Mouse (Mus musculus): ENCODE results near the gene Olfr1251. TPM values are rescaled to one million over a fixed set of nuclear protein-coding genes. Genes with fewer than 3 reads are reported as not detected.
"Not testable (repeated sequence)": the region's sequence is repeated elsewhere in the genome, so short reads cannot be mapped to it uniquely, and the experiment has no call there.

Gene Olfr1251
- polyA plus RNA-seq (2015; fragmentation: Nextera tagmentation; extraction: Ambion mirVana) = not detected in 2 replicates

DNA sequence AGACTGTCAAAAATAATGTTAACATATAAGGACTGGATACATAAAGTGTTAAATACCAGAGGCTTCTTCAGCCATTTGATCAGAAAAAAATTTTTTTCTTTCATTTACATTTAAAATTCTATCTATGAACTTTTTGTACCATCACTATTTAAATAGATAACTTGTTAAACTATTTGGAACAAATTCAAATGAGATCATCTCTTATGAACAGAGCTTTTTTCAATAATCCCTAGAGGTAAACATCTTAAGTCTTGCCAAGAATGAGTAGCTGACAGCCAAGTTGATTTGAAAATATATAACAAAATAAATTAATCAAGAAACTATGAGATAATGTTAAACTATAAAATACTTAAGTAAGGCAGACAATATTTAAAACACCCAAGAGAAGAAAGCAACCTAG is at the start of gene Olfr1251:
Gene Olfr1251, minus strand, starts transcription at position 101 of the 400 bp plus-strand sequence.
- Histone ChIP-seq H3K9me3 (ENCODE audit: control insufficient read depth, low read length) (no peaks in the 10 kb centered on the region), H3K4me1 (ENCODE audit: control insufficient read depth, insufficient read depth, low read length) (no peaks in the 10 kb centered on the region), H3K27me3 (replicated peaks; ENCODE audit: control insufficient read depth, insufficient read depth, low read length) (no peaks in the 10 kb centered on the region)

GRCm38 (mm10) chr2:89691980-89692379 is 20.2 kb upstream of the Olfr1251 start:
- Histone ChIP-seq H3K9ac (ENCODE audit: low read depth, low read length) (no peak overlapping the region), H3K4me3 (ENCODE audit: low read length) (no peak overlapping the region), H3K4me1 (ENCODE audit: control insufficient read depth, insufficient read depth, low read length) (no peaks in the 10 kb centered on the region), H3K4me2 (ENCODE audit: low read depth, low read length) (no peak overlapping the region), H3K36me3 (ENCODE audit: control insufficient read depth, insufficient read depth, low read length) (no peaks in the 10 kb centered on the region), H3K9me3 (ENCODE audit: control insufficient read depth, low read length) (no peaks in the 10 kb centered on the region), H3K27ac (ENCODE audit: low read length) (no peak overlapping the region), H3K27me3 (replicated peaks; ENCODE audit: control insufficient read depth, insufficient read depth, low read length) (no peaks in the 10 kb centered on the region)
- WGBS = 82% methylated on average over 6 of the region's 6 CpGs
- ATAC-seq = no peak

More for the DNA sequence above, at the start of gene Olfr1251:
- no peak within 1 kb of the TSS for H3K4me2 ChIP-seq (ENCODE audit: low read depth, low read length)
- ATAC-seq = no peak
- no peak within 1 kb of the TSS for H3K4me3 ChIP-seq (ENCODE audit: low read length)
- H3K27ac ChIP-seq (ENCODE audit: low read length) = no peak within 1 kb of the TSS
- H3K36me3 ChIP-seq (ENCODE audit: control insufficient read depth, insufficient read depth, low read length) = no peaks in the 10 kb centered on the region
- no peak within 1 kb of the TSS for H3K9ac ChIP-seq (ENCODE audit: low read depth, low read length)

DNA sequence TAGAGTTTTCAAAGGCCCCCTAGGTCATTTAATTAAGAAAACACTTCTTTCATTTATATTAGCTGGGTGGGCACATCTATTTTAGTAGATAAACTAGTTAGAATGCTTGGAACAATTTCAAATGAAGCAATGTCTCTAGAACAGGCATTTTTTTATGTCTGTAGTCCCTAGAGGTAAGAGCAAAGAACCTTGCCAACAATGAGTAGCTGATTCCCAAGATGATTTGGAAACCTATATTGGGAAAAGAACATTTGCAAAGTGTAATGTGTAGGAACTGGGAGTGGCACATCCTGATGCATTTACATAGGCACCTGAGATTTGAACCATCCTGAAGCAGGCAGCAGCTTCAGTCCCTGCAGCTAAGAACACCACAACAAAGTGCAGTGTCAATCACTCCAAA is 10.4 kb downstream of the Olfr1251 start, which contains the start of gene Olfr1250:
Gene Olfr1250, minus strand, starts transcription at position 101 of the 400 bp plus-strand sequence.
- Histone ChIP-seq H3K27ac (ENCODE audit: low read length) (no peak within 1 kb of the TSS), H3K27me3 (replicated peaks; ENCODE audit: control insufficient read depth, insufficient read depth, low read length) (no peaks in the 10 kb centered on the region), H3K36me3 (ENCODE audit: control insufficient read depth, insufficient read depth, low read length) (no peaks in the 10 kb centered on the region), H3K4me3 (ENCODE audit: low read length) (no peak within 1 kb of the TSS), H3K9me3 (ENCODE audit: control insufficient read depth, low read length) (no peaks in the 10 kb centered on the region), H3K4me2 (ENCODE audit: low read depth, low read length) (no peak within 1 kb of the TSS), H3K4me1 (ENCODE audit: control insufficient read depth, insufficient read depth, low read length) (no peaks in the 10 kb centered on the region), H3K9ac (ENCODE audit: low read depth, low read length) (no peak within 1 kb of the TSS)
- no peak for ATAC-seq

GRCm38 (mm10) chr2:89634883-89635282 is 36.9 kb downstream of the Olfr1251 start, which contains the start of gene Olfr1249:
TSS of gene Olfr1249 (minus strand) at chr2:89634983.
- ATAC-seq = no peak

DNA sequence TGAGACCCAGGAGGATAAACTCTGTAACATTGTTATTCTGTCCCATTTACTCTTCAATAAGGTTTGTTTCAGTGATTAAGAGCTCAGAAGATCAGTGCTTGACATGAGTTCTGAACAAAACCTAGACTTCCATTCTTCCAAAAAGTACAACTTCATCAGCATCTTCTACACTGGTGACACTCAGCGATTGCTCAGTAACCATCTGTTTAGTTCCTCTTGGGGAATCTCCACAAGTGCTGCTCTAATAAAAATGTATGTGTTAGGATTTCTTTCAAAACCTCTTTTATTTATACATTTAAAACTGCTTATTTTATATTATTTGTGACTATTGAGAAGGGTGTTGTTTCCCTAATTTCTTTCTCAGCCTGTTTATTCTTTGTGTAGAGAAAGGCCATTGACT is 53.6 kb downstream of the Olfr1251 start, which contains the start of gene Olfr1248:
Gene Olfr1248, minus strand, starts transcription at position 101 of the 400 bp plus-strand sequence.
- H3K4me2 ChIP-seq (ENCODE audit: low read depth, low read length); H3K9me3 ChIP-seq (ENCODE audit: control insufficient read depth, low read length); H3K4me3 ChIP-seq (ENCODE audit: low read length); H3K27ac ChIP-seq (ENCODE audit: low read length); H3K9ac ChIP-seq (ENCODE audit: low read depth, low read length); H3K27me3 ChIP-seq (replicated peaks; ENCODE audit: control insufficient read depth, insufficient read depth, low read length); ATAC-seq; H3K4me1 ChIP-seq (ENCODE audit: control insufficient read depth, insufficient read depth, low read length); H3K36me3 ChIP-seq (ENCODE audit: control insufficient read depth, insufficient read depth, low read length): not testable (repeated sequence)
- 93% methylated on average over 1 of the region's 1 CpGs for WGBS

More at GRCm38 (mm10) chr2:89634883-89635282, 36.9 kb downstream of the Olfr1251 start, which contains the start of gene Olfr1249:
- 85% methylated on average over 2 of the region's 2 CpGs for WGBS
- no peaks in the 10 kb centered on the region for H3K4me1 ChIP-seq (ENCODE audit: control insufficient read depth, insufficient read depth, low read length)
- no peaks in the 10 kb centered on the region for H3K36me3 ChIP-seq (ENCODE audit: control insufficient read depth, insufficient read depth, low read length)
- no peaks in the 10 kb centered on the region for H3K27me3 ChIP-seq (replicated peaks; ENCODE audit: control insufficient read depth, insufficient read depth, low read length)
- no peak within 1 kb of the TSS for H3K27ac ChIP-seq (ENCODE audit: low read length)
- H3K4me2 ChIP-seq (ENCODE audit: low read depth, low read length) = no peak within 1 kb of the TSS
- no peaks in the 10 kb centered on the region for H3K9me3 ChIP-seq (ENCODE audit: control insufficient read depth, low read length)
- H3K9ac ChIP-seq (ENCODE audit: low read depth, low read length) = no peak within 1 kb of the TSS
- no peak within 1 kb of the TSS for H3K4me3 ChIP-seq (ENCODE audit: low read length)

Other genes with a start within 250 kb of the Olfr1251 start
- gene Olfr1240, start 228.9 kb downstream of the Olfr1251 start, polyA plus RNA-seq (2015; fragmentation: Nextera tagmentation; extraction: Ambion mirVana) = not detected in 2 replicates
- gene Olfr1241, start 184.8 kb downstream of the Olfr1251 start, polyA plus RNA-seq (2015; fragmentation: Nextera tagmentation; extraction: Ambion mirVana) = not detected in 2 replicates
- gene Olfr1242, start 173.6 kb downstream of the Olfr1251 start, polyA plus RNA-seq (2015; fragmentation: Nextera tagmentation; extraction: Ambion mirVana) = not detected in 2 replicates
- gene Olfr1243, start 140.4 kb downstream of the Olfr1251 start, polyA plus RNA-seq (2015; fragmentation: Nextera tagmentation; extraction: Ambion mirVana) = not detected in 2 replicates
- gene Olfr1245, start 93.5 kb downstream of the Olfr1251 start, polyA plus RNA-seq (2015; fragmentation: Nextera tagmentation; extraction: Ambion mirVana) = not detected in 2 replicates
- not detected in 2 replicates for gene Olfr1246, start 78.8 kb downstream of the Olfr1251 start, polyA plus RNA-seq (2015; fragmentation: Nextera tagmentation; extraction: Ambion mirVana)
- gene Olfr1247, start 57.8 kb downstream of the Olfr1251 start, polyA plus RNA-seq (2015; fragmentation: Nextera tagmentation; extraction: Ambion mirVana) = not detected in 2 replicates
- not detected in 2 replicates for gene Olfr1248, start 53.7 kb downstream of the Olfr1251 start, polyA plus RNA-seq (2015; fragmentation: Nextera tagmentation; extraction: Ambion mirVana)
- gene Olfr1249, start 37.0 kb downstream of the Olfr1251 start, polyA plus RNA-seq (2015; fragmentation: Nextera tagmentation; extraction: Ambion mirVana) = not detected in 2 replicates
- not detected in 2 replicates for gene Olfr1250, start 10.5 kb downstream of the Olfr1251 start, polyA plus RNA-seq (2015; fragmentation: Nextera tagmentation; extraction: Ambion mirVana)
- not detected in 2 replicates for gene Olfr1252, start 53.1 kb upstream of the Olfr1251 start, polyA plus RNA-seq (2015; fragmentation: Nextera tagmentation; extraction: Ambion mirVana)
- not detected in 2 replicates for gene Olfr1253, start 85.2 kb upstream of the Olfr1251 start, polyA plus RNA-seq (2015; fragmentation: Nextera tagmentation; extraction: Ambion mirVana)
- not detected in 2 replicates for gene Olfr1254, start 121.7 kb upstream of the Olfr1251 start, polyA plus RNA-seq (2015; fragmentation: Nextera tagmentation; extraction: Ambion mirVana)
- gene Olfr1255, start 140.1 kb upstream of the Olfr1251 start, polyA plus RNA-seq (2015; fragmentation: Nextera tagmentation; extraction: Ambion mirVana) = not detected in 2 replicates
- not detected in 2 replicates for gene Olfr1256, start 169.6 kb upstream of the Olfr1251 start, polyA plus RNA-seq (2015; fragmentation: Nextera tagmentation; extraction: Ambion mirVana)
- not detected in 2 replicates for gene Olfr48, start 176.3 kb upstream of the Olfr1251 start, polyA plus RNA-seq (2015; fragmentation: Nextera tagmentation; extraction: Ambion mirVana)
- gene Olfr1257, start 206.5 kb upstream of the Olfr1251 start, polyA plus RNA-seq (2015; fragmentation: Nextera tagmentation; extraction: Ambion mirVana) = not detected in 2 replicates